Mouse (Mus musculus) CH12.LX (cell line): ENCODE results near the gene Tigit. TPM values are rescaled to one million over a fixed set of nuclear protein-coding genes. Genes with fewer than 3 reads are reported as not detected.

Source experiments
- DNase-seq: peaks from one replicate; pipeline ENCODE4 v3.0.0-alpha.2; 2013; ENCODE audit errors: extremely low read depth
- H3K27ac ChIP-seq: 2 replicates; pipeline ENCODE4 v1.5.1; 2012; ENCODE audit warnings: low read depth, mild to moderate bottlenecking, control low read depth, moderate library complexity; ENCODE audit not compliant: insufficient read depth
- H3K27me3 ChIP-seq: replicated peaks from 2 replicates; pipeline ENCODE3; 2012; ENCODE audit warnings: inconsistent platforms
- H3K36me3 ChIP-seq, 2 experiments: replicated peaks in 1 of 2; 2 replicates each; pipeline versions ENCODE3 to v1.6.1; 2012; ENCODE audit warnings: inconsistent platforms in 1 of 2, low read length in 1 of 2, mild to moderate bottlenecking in 1 of 2, mixed read lengths in 1 of 2, moderate library complexity in 1 of 2; ENCODE audit not compliant: control insufficient read depth in 1 of 2, insufficient read depth in 1 of 2
- H3K4me1 ChIP-seq, 2 experiments: 2 replicates each; pipeline ENCODE4 v1.6.1; 2012; ENCODE audit warnings: inconsistent platforms in 1 of 2, moderate library complexity in 1 of 2; ENCODE audit not compliant: insufficient read depth in 2 of 2, control insufficient read depth in 1 of 2
- H3K4me2 ChIP-seq: 2 replicates; pipeline ENCODE4 v1.6.1; 2012; ENCODE audit warnings: low read depth, mild to moderate bottlenecking, control low read depth; ENCODE audit not compliant: poor library complexity, insufficient read depth, severe bottlenecking
- H3K4me3 ChIP-seq, 3 experiments: fragments of 150-350 bp in 1 of 3; sonication (generic) in 1 of 3; replicated peaks in 1 of 3; 2 replicates each; pipeline versions ENCODE3 to v1.5.1; 2011 to 2012; ENCODE audit warnings: low read depth in 2 of 3, low read length in 2 of 3, mild to moderate bottlenecking in 2 of 3, moderate library complexity in 2 of 3, control low read depth in 1 of 3, improper control_type of control experiment in 1 of 3, inconsistent platforms in 1 of 3, mixed read lengths in 1 of 3; ENCODE audit not compliant: poor library complexity in 1 of 3
- H3K79me2 ChIP-seq: replicated peaks from 2 replicates; pipeline ENCODE4 v1.6.1; 2012; ENCODE audit warnings: mild to moderate bottlenecking, moderate library complexity; ENCODE audit not compliant: control insufficient read depth, poor library complexity, insufficient read depth, severe bottlenecking; ENCODE audit errors: extremely low read depth
- H3K9ac ChIP-seq: 2 replicates; pipeline ENCODE4 v1.6.1; 2012; ENCODE audit warnings: low read depth, mild to moderate bottlenecking, control low read depth, moderate library complexity; ENCODE audit not compliant: insufficient read depth
- H3K9me3 ChIP-seq: replicated peaks from 2 replicates; pipeline ENCODE3; 2012; ENCODE audit warnings: low read length, inconsistent platforms, mixed read lengths
- BHLHE40 ChIP-seq: IDR thresholded peaks from 2 replicates; pipeline ENCODE4 v1.6.1; 2011; ENCODE audit warnings: mild to moderate bottlenecking, low read depth, low read length, improper control_type of control experiment
- CHD1 ChIP-seq: IDR thresholded peaks from 2 replicates; pipeline ENCODE4 v1.6.1; 2012; ENCODE audit warnings: low read depth, low read length, improper control_type of control experiment, inconsistent platforms
- CHD2 ChIP-seq: IDR thresholded peaks from 2 replicates; pipeline ENCODE4 v1.6.1; 2011; ENCODE audit warnings: low read length, improper control_type of control experiment
- CTCF ChIP-seq, 2 experiments: IDR thresholded peaks in 1 of 2; conservative IDR thresholded peaks in 1 of 2; 2 replicates each; pipeline ENCODE4 v1.5.1; 2011 to 2012; ENCODE audit warnings: low read depth in 2 of 2, low read length in 2 of 2, improper control_type of control experiment in 1 of 2, inconsistent platforms in 1 of 2, mild to moderate bottlenecking in 1 of 2, moderate library complexity in 1 of 2
- E2F4 ChIP-seq: IDR thresholded peaks from 2 replicates; pipeline ENCODE4 v1.6.1; 2011; ENCODE audit warnings: low read depth, low read length, improper control_type of control experiment; ENCODE audit not compliant: insufficient replicate concordance
- EP300 ChIP-seq: IDR thresholded peaks from 2 replicates; pipeline ENCODE4 v1.6.1; 2011; ENCODE audit warnings: low read length, improper control_type of control experiment
- GABPA ChIP-seq: IDR thresholded peaks from 2 replicates; pipeline ENCODE4 v1.6.1; 2012; ENCODE audit warnings: low read depth, low read length, improper control_type of control experiment, inconsistent platforms; ENCODE audit not compliant: insufficient replicate concordance
- HCFC1 ChIP-seq: IDR thresholded peaks from 2 replicates; pipeline ENCODE4 v1.6.1; 2012; ENCODE audit warnings: low read depth, mild to moderate bottlenecking, inconsistent platforms, low read length, improper control_type of control experiment
- IRF4 ChIP-seq: IDR thresholded peaks from 2 replicates; pipeline ENCODE4 v1.6.1; 2014; ENCODE audit warnings: low read depth, mild to moderate bottlenecking, inconsistent platforms, low read length, improper control_type of control experiment
- JUN ChIP-seq: IDR thresholded peaks from 2 replicates; pipeline ENCODE4 v1.6.1; 2011; ENCODE audit warnings: low read depth, mild to moderate bottlenecking, low read length, improper control_type of control experiment, moderate library complexity; ENCODE audit not compliant: insufficient read depth
- JUND ChIP-seq: conservative IDR thresholded peaks from 2 replicates; pipeline ENCODE4 v1.6.1; 2011; ENCODE audit warnings: low read depth, low read length, improper control_type of control experiment
- KAT2A ChIP-seq: IDR thresholded peaks from 2 replicates; pipeline ENCODE4 v1.6.1; 2012; ENCODE audit warnings: low read length, improper control_type of control experiment, inconsistent platforms; ENCODE audit not compliant: insufficient replicate concordance
- MAFK ChIP-seq: IDR thresholded peaks from 2 replicates; pipeline ENCODE4 v1.6.1; 2011; ENCODE audit warnings: low read length, improper control_type of control experiment; ENCODE audit not compliant: insufficient replicate concordance
- MAX ChIP-seq: IDR thresholded peaks from 2 replicates; pipeline ENCODE4 v1.6.1; 2011; ENCODE audit warnings: low read length, improper control_type of control experiment
- MEF2A ChIP-seq: IDR thresholded peaks from 2 replicates; pipeline ENCODE4 v1.6.1; 2014; ENCODE audit warnings: low read depth, mild to moderate bottlenecking, inconsistent platforms, low read length, improper control_type of control experiment, borderline replicate concordance
- MXI1 ChIP-seq: IDR thresholded peaks from 2 replicates; pipeline ENCODE4 v1.6.1; 2011; ENCODE audit warnings: mild to moderate bottlenecking, low read depth, low read length, improper control_type of control experiment
- NRF1 ChIP-seq: IDR thresholded peaks from 2 replicates; pipeline ENCODE4 v1.6.1; 2014; ENCODE audit warnings: low read depth, mild to moderate bottlenecking, inconsistent platforms, low read length, improper control_type of control experiment, moderate library complexity
- PAX5 ChIP-seq: IDR thresholded peaks from 2 replicates; pipeline ENCODE4 v1.6.1; 2012; ENCODE audit warnings: low read length, inconsistent platforms, mixed read lengths
- POLR2A ChIP-seq: IDR thresholded peaks from 2 replicates; pipeline ENCODE4 v1.6.1; 2011; ENCODE audit warnings: low read depth, mild to moderate bottlenecking, improper control_type of control experiment, low read length
- POLR2AphosphoS2 ChIP-seq: IDR thresholded peaks from 2 replicates; pipeline ENCODE4 v1.6.1; 2011; ENCODE audit warnings: low read depth, low read length, improper control_type of control experiment
- RAD21 ChIP-seq: IDR thresholded peaks from 2 replicates; pipeline ENCODE4 v1.6.1; 2011; ENCODE audit warnings: low read depth, mild to moderate bottlenecking, low read length, improper control_type of control experiment, moderate library complexity
- SIN3A ChIP-seq: IDR thresholded peaks from 2 replicates; pipeline ENCODE4 v1.6.1; 2012; ENCODE audit warnings: low read length, improper control_type of control experiment, inconsistent platforms
- SMC3 ChIP-seq: IDR thresholded peaks from 2 replicates; pipeline ENCODE4 v1.6.1; 2011; ENCODE audit warnings: low read depth, low read length, improper control_type of control experiment
- TBP ChIP-seq: conservative IDR thresholded peaks from 2 replicates; pipeline ENCODE4 v1.6.1; 2011; ENCODE audit warnings: low read depth, low read length, improper control_type of control experiment
- ZKSCAN1 ChIP-seq: IDR thresholded peaks from 2 replicates; pipeline ENCODE4 v1.6.1; 2012; ENCODE audit warnings: low read depth, inconsistent platforms, low read length, improper control_type of control experiment, borderline replicate concordance
- ZMIZ1 ChIP-seq: IDR thresholded peaks from 2 replicates; pipeline ENCODE4 v1.6.1; 2012; ENCODE audit warnings: low read depth, mild to moderate bottlenecking, inconsistent platforms, low read length, improper control_type of control experiment
- ZNF384 ChIP-seq: IDR thresholded peaks from 2 replicates; pipeline ENCODE4 v1.6.1; 2012; ENCODE audit warnings: low read depth, low read length, improper control_type of control experiment, inconsistent platforms
- dilution Hi-C: fragments of 300-500 bp; cut with MboI; formaldehyde crosslinking; loops from 2 replicates; pipeline ENCODE4 v1.14.3; 2020; ENCODE audit warnings: low sequenced_read_pairs; ENCODE audit not compliant: extremely low pct_unique_long_range_greater_than_20kb, extremely low pct_ligation_motif_present
- in situ Hi-C: fragments of 300-500 bp; cut with MboI; formaldehyde crosslinking; loops from 3 replicates; pipeline ENCODE4 v1.14.3; 2019; ENCODE audit warnings: low sequenced_read_pairs, low pct_ligation_motif_present, low pct_unique_long_range_greater_than_20kb, mixed read lengths
- polyA plus RNA-seq: library from polyadenylated mRNA; unstranded; fragments of >175 nt; gene quantifications from 2 replicates; pipeline ENCODE4 v1.2.1, GENCODE M21; 2012; ENCODE audit warnings: low read depth; ENCODE audit not compliant: insufficient read length
- total RNA-seq, 2 experiments: library from RNA; depleted of rRNA; stranded (reverse); fragments of 300-350 nt in 1 of 2; fragments of >200 nt in 1 of 2; gene quantifications; 2 replicates each; pipeline ENCODE4 v1.2.3; 2012 to 2014

Gene Tigit
- total and polyA plus RNA-seq, 3 experiments: 17.5 to 67.2 (median 55.4) TPM

DNA sequence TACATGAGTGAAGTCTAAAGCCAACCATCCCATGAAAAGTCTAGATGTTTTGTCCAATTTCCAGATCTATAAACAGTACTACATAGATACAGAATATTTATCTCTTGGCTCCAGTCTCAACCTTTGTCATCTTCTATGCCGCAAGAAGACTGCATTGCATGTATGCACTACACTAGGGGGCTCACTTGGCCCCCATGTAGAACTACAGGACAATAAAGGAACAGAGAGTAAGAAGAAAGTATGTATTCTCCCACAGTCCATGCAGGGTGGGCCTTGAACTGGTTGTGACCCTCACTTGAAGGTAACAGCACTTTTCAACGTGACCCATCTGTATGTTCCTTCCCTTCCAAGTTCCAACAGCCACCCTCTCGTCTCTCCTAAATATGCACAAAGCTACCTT lies 9.7 kb downstream of the Tigit start (continued):
- no peak for TF ChIP-seq NRF1
- peak in 1 of 2 experiments; percentile 57; a peak in 2 of 4 replicates for TF ChIP-seq CTCF (conservative IDR thresholded peaks at IDR 0.05 in 1 of 2, IDR thresholded peaks at IDR 0.05 in 1 of 2; ENCODE audit: low read depth in 2 of 2, low read length in 2 of 2)
- peak; percentile 41; the same call in 1 of the 2 replicates for TF ChIP-seq IRF4
- no peak for TF ChIP-seq TBP
- TF ChIP-seq SIN3A: no peak; the same call in 1 of the 2 replicates
- TF ChIP-seq BHLHE40: no peak
- TF ChIP-seq RAD21: peak; percentile 57
- no peak for TF ChIP-seq JUND
- no peak for TF ChIP-seq CHD1
- peak; percentile 27; the same call in 1 of the 2 replicates for TF ChIP-seq CHD2
- no peak for TF ChIP-seq POLR2AphosphoS2
- peak; percentile 70; the same call in 1 of the 2 replicates for TF ChIP-seq MXI1
- 0 out of 2 replicates have a peak, but pooled peaks have one; percentile 15 for TF ChIP-seq E2F4
- TF ChIP-seq ZMIZ1: peak; percentile 47; the same call in 1 of the 2 replicates
- TF ChIP-seq MAX: 0 out of 2 replicates have a peak, but pooled peaks have one; percentile 37
- TF ChIP-seq SMC3: peak; percentile 54
- no peak for TF ChIP-seq HCFC1
- no peak for TF ChIP-seq KAT2A
- no peak for TF ChIP-seq ZNF384
- no peak for TF ChIP-seq JUN
- no peak for TF ChIP-seq GABPA
- no peak for TF ChIP-seq ZKSCAN1

DNA sequence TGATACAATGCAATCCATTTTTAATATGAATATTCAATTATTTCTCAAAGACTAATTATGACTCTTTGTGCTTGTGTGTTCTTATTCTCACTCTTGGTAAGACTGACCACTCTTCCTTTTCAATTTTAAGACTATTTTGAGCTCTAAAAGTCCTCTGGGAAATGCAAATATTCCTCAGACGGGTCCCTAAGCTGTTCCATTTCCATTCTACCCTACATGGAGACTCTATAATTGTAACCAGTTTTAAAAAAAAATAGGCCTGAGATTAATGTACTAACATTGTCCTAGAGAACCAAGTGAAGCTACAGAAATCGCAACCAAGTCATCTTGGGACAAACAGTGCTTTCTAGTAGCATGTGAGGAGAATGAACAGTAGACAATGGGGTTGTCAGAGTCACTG lies 10.7 kb downstream of the Tigit start:
- no peak for TF ChIP-seq HCFC1
- TF ChIP-seq MAFK: 0 out of 2 replicates have a peak, but pooled peaks have one; percentile 17
- no peak for TF ChIP-seq POLR2A
- TF ChIP-seq MEF2A: peak; percentile 92
- no peak for TF ChIP-seq SMC3
- no peak for TF ChIP-seq TBP
- TF ChIP-seq EP300: peak; percentile 75
- peak; percentile 82 for TF ChIP-seq ZNF384
- TF ChIP-seq JUN: no peak; the same call in 1 of the 2 replicates
- no peak for TF ChIP-seq PAX5
- TF ChIP-seq RAD21: no peak
- no peak for TF ChIP-seq GABPA
- peak; percentile 48; the same call in 1 of the 2 replicates for TF ChIP-seq IRF4
- Histone ChIP-seq H3K9me3 (no peaks in the 10 kb centered on the region), H3K4me1 (peaks cover 44 to 65% of the 10 kb centered on the region in 2 experiments), H3K9ac (peak overlapping the region; percentile 31; the same call in 1 of the 2 replicates), H3K79me2 (peaks cover 33% of the 10 kb centered on the region), H3K27ac (peak overlapping the region; percentile 51), H3K4me3 (no peak overlapping the region), H3K27me3 (no peaks in the 10 kb centered on the region), H3K36me3 (peaks cover 30 to 40% of the 10 kb centered on the region in 2 experiments), H3K4me2 (0 out of 2 replicates have a peak overlapping the region, but pooled peaks have one; percentile 25)
- dilution Hi-C loops: no loop called here
- in situ Hi-C loops: no loop called here
- DNase-seq: no peak
